Mouse (Mus musculus): ENCODE data around the gene Olfr1555-ps1. TPM values are rescaled to one million over a fixed set of nuclear protein-coding genes. Genes with fewer than 3 reads are reported as not detected.
"Not testable (repeated sequence)": the region's sequence is repeated elsewhere in the genome, so short reads cannot be mapped to it uniquely, and the experiment has no call there.

The Olfr1555-ps1 gene
- total RNA-seq (2017): not detected in 2 replicates

DNA sequence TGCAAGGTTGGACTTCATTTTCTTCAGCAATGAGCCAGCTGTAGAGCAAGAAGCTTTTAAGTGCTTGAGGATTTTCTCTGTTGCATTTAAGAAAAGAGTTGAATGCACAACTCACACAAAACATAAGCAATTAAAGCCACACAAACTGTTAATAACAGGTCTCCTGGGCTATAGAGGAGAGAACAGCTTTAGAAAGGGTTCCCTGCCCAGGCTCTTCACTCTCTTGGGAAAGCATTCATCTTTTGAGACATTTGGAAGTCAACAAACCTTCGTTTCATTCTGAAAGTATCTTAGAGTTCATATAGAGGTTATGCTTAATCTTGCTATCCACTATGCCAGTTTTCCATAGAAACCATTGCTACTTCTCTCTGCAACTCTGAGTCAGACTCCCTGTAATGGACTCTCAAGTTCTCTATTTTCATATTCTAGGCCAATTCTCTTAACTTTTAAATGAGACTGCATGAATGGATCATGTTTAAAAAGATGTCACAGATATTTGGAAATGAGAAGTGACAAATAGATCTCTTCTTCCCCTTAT lies at the start of gene Olfr1555-ps1:
Gene Olfr1555-ps1, minus strand, starts transcription at position 51 of the 538 bp plus-strand sequence.
- ATAC-seq (replicated peaks in 1 of 2; ENCODE audit: insufficient read depth in 1 of 2, low FRiP score in 2 of 2, low TSS enrichment in 1 of 2, low read depth in 1 of 2, poor library complexity in 2 of 2, severe bottlenecking in 2 of 2): not testable (repeated sequence)

DNA sequence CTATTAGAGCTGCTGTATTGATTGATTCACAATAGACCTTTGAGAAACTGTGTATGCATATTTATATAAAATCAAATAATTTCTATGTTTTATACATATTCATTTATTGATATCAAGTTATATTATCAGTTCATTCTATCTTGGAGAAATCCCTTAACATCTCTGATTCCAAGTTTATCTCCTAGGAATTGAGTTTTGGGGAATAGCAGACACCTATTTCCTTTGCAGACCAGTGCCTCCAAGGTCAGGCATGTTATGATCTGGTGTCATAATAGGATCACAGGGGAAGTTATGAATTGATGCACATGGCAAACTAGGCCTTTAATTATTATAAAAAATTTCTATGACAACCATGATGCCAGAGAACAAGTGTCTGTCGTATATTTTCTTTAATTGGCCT lies 30.4 kb upstream of the Olfr1555-ps1 start, which contains the start of gene Olfr1431:
Gene Olfr1431, plus strand, starts transcription at position 301 of the 400 bp plus-strand sequence.
- no peak for ATAC-seq (replicated peaks in 1 of 2; ENCODE audit: insufficient read depth in 1 of 2, low FRiP score in 2 of 2, low TSS enrichment in 1 of 2, low read depth in 1 of 2, poor library complexity in 2 of 2, severe bottlenecking in 2 of 2)

DNA sequence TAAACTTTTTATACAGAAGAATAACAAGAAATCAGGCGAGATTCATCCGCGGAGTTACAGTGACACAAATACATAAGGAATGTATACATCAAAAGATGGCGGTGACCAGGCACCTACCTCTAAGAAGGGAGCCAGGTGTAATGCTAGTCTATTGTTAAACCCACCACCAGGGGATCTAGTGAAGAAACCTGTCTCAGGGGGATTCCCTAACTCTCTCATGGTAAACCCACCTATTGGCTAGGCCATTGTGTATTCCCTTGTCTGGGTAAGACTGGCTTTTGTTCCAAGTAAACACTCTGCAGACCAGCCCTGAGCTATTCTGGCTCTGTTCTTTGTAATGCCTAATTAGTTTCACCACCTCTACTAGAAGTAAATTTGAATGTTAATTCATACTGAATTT lies 29.2 kb upstream of the Olfr1555-ps1 start:
- not testable (repeated sequence) for ATAC-seq (replicated peaks in 1 of 2; ENCODE audit: insufficient read depth in 1 of 2, low FRiP score in 2 of 2, low TSS enrichment in 1 of 2, low read depth in 1 of 2, poor library complexity in 2 of 2, severe bottlenecking in 2 of 2)

DNA sequence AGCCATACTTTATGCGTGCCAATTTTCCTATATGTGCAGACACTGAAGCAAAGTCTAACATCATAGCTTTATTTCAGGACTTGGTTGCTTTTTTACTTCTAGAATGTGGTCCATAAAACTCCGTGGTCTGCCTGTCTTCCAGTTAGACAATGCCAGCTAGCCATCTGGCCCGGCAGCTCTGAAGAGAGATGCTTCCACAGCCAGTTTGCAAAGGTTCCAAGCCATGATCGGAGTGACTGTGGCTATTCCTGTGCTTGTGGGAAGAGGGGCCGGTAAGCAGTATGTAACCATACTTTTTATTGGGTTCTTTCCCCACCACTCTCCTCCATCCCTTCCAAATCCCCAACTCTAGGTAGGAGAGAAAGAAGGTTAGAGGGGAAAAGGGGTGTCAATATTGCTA lies 5.5 kb upstream of the Olfr1555-ps1 start:
- not testable (repeated sequence) for ATAC-seq (replicated peaks in 1 of 2; ENCODE audit: insufficient read depth in 1 of 2, low FRiP score in 2 of 2, low TSS enrichment in 1 of 2, low read depth in 1 of 2, poor library complexity in 2 of 2, severe bottlenecking in 2 of 2)

DNA sequence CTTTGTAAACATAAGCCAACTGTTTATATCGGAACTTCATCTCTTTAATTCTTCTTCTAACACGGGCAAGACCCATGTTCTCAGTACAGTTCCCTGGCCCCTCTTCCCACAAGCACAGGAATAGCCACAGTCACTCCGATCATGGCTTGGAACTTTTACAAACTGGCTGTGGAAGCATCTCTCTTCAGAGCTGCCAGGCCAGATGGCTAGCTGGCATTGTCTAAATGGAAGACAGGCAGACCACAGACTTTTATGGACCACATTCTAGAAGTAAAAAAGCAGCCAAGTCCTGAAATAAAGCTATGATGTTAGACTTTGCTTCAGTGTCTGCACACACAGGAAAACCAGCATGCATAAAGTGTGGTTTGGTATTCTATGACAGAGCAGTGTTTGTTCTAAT lies 24.5 kb downstream of the Olfr1555-ps1 start:
- no peak for ATAC-seq (replicated peaks in 1 of 2; ENCODE audit: insufficient read depth in 1 of 2, low FRiP score in 2 of 2, low TSS enrichment in 1 of 2, low read depth in 1 of 2, poor library complexity in 2 of 2, severe bottlenecking in 2 of 2)

DNA sequence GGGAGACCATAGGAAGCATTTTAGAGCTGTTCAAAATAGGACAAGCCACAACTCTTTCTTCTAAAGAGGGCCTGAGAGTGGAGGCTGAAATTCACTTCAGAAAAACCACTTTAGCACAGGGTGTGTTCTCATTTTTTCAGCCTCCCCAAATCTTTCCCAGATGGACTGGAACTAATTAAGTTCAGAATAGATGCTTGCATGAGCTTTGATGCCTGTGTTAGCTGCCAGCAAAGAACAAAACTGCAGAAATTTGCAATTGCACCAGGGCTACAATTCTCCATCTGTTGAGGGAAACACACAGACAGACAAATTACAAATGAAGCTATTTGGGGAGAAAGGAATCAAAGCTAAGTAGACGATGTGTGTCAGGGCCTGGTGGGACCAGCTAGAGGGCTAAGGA lies 26.6 kb downstream of the Olfr1555-ps1 start:
- no peak for ATAC-seq (replicated peaks in 1 of 2; ENCODE audit: insufficient read depth in 1 of 2, low FRiP score in 2 of 2, low TSS enrichment in 1 of 2, low read depth in 1 of 2, poor library complexity in 2 of 2, severe bottlenecking in 2 of 2)

DNA sequence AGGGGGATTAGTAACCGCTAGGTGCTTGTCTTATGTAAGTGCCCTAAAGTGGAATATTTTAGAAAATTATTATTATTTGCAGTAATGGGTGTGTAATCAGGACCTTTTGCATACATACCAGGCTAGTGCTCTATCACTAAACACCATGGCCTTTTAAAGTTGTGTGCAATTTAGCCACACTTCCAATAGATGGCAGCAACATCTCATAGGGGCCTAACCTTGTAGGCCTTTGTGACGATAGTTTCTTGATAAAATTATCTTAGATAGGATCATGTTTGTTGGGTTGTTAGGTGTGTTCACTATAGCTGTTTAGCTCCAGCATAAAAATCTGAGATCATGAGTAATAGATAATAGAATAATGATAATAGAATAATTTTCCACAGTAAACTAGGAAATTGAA lies 35.6 kb downstream of the Olfr1555-ps1 start:
- ATAC-seq (replicated peaks in 1 of 2; ENCODE audit: insufficient read depth in 1 of 2, low FRiP score in 2 of 2, low TSS enrichment in 1 of 2, low read depth in 1 of 2, poor library complexity in 2 of 2, severe bottlenecking in 2 of 2): peak; percentile 66 to 69

DNA sequence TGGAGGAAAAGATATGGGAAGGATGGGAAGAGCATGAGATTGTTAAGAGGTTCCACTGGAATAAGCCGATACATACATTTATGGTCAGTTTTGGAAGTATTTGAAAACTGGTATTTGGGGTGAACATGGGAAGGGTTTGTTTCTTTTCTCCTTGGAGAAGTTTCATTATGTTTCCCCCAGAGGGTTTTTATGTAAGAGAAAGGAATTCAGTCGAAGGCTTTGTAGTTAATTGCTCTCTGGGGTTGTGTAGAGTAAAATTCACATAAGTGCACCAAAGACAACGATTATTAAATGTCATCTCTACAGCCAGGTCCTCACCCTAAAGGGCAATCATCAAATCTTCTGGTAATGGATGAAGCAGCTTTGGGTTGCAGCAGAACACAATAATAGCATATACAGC lies 46.8 kb downstream of the Olfr1555-ps1 start, which contains the start of gene Olfr76:
Gene Olfr76, minus strand, starts transcription at position 101 of the 400 bp plus-strand sequence.
- ATAC-seq (replicated peaks in 1 of 2; ENCODE audit: insufficient read depth in 1 of 2, low FRiP score in 2 of 2, low TSS enrichment in 1 of 2, low read depth in 1 of 2, poor library complexity in 2 of 2, severe bottlenecking in 2 of 2): no peak

DNA sequence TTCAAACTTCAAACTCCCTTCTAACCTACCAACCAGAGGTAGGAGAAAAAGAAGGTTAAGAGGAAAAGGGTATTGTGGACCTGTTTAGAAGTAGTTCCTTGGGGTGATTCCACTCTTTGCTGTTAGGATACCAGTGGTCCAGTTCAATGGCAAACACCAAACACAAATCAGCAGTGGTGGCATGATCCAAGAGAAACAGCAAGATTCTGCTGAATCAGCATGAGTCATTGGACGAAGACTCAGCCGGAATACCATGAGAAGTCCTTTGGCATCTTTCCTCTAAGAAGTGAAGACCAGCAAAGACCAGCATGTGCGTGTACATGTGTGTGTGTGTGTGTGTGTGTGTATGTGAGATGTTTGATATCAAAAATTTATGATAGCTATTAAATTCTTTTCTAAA lies 53.4 kb downstream of the Olfr1555-ps1 start:
- ATAC-seq (replicated peaks in 1 of 2; ENCODE audit: insufficient read depth in 1 of 2, low FRiP score in 2 of 2, low TSS enrichment in 1 of 2, low read depth in 1 of 2, poor library complexity in 2 of 2, severe bottlenecking in 2 of 2): no peak

DNA sequence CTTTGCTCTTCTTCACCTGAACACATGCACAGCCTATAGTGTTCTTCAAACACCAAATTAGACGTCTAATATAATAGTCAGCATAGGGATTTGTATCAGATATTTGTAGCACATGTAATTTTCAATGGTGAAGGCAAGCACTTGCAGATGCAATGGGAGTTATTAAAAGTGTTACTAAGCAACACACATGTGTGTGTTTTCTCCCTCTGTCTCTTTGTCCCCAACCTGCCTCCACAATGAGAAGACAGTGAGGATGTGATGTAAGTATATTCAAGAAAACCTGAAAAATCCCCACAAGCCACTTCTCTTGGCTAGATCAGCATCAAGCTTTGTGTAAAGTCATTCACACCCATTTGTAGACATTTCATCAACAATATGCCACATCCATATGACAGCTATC lies 54.1 kb downstream of the Olfr1555-ps1 start, which contains the start of gene Olfr1428:
Gene Olfr1428, minus strand, starts transcription at position 101 of the 400 bp plus-strand sequence.
- no peak for ATAC-seq (replicated peaks in 1 of 2; ENCODE audit: insufficient read depth in 1 of 2, low FRiP score in 2 of 2, low TSS enrichment in 1 of 2, low read depth in 1 of 2, poor library complexity in 2 of 2, severe bottlenecking in 2 of 2)

Other genes starting within 250 kb of the Olfr1555-ps1 start
- gene Osbp, start 204.2 kb downstream of the Olfr1555-ps1 start, total RNA-seq (2017): 35.0 and 39.5 TPM in 2 replicates
- gene Olfr1423, start 128.8 kb downstream of the Olfr1555-ps1 start, total RNA-seq (2017): not detected in 2 replicates
- not detected in 2 replicates for gene Olfr1424, start 107.4 kb downstream of the Olfr1555-ps1 start, total RNA-seq (2017)
- not detected in 2 replicates for gene Olfr1425, start 92.4 kb downstream of the Olfr1555-ps1 start, total RNA-seq (2017)
- not detected in 2 replicates for gene Olfr1426, start 78.1 kb downstream of the Olfr1555-ps1 start, total RNA-seq (2017)
- not detected in 2 replicates for gene Olfr1427, start 66.8 kb downstream of the Olfr1555-ps1 start, total RNA-seq (2017)
- gene Olfr1428, start 54.2 kb downstream of the Olfr1555-ps1 start, total RNA-seq (2017): not detected in 2 replicates
- gene Olfr76, start 46.9 kb downstream of the Olfr1555-ps1 start, total RNA-seq (2017): not detected in 2 replicates
- not detected in 2 replicates for gene Olfr1431, start 30.5 kb upstream of the Olfr1555-ps1 start, total RNA-seq (2017)
- not detected in 2 replicates for gene Olfr1432, start 62.5 kb upstream of the Olfr1555-ps1 start, total RNA-seq (2017)
- not detected in 2 replicates for gene Olfr262, start 71.5 kb upstream of the Olfr1555-ps1 start, total RNA-seq (2017)
- gene Olfr235, start 90.9 kb upstream of the Olfr1555-ps1 start, total RNA-seq (2017): not detected in 2 replicates
- gene Olfr1434, start 109.7 kb upstream of the Olfr1555-ps1 start, total RNA-seq (2017): not detected in 2 replicates
- not detected in 2 replicates for gene Olfr1436, start 129.0 kb upstream of the Olfr1555-ps1 start, total RNA-seq (2017)
- not detected in 2 replicates for gene Olfr1437, start 155.0 kb upstream of the Olfr1555-ps1 start, total RNA-seq (2017)
- gene Olfr1438-ps1, start 165.8 kb upstream of the Olfr1555-ps1 start, total RNA-seq (2017): not detected in 2 replicates
- not detected in 2 replicates for gene Olfr1440, start 217.2 kb upstream of the Olfr1555-ps1 start, total RNA-seq (2017)
- gene Olfr1441, start 247.3 kb upstream of the Olfr1555-ps1 start, total RNA-seq (2017): not detected in 2 replicates